Mouse (Mus musculus) left cerebral cortex, adult 18-20 months (tissue): ENCODE measurements at regions not wholly inside any gene's neighbourhood (a gene's known extent, or its start where the extent isn't known, plus 50 kb on each side); places are given as distances from the start of the nearest gene placed in this dataset.

ENCODE experiments used
- DNase-seq, 2 experiments: peaks; one replicate each; pipeline ENCODE4 v3.0.0; 2021 to 2022; ENCODE audit warnings: low spot score in 2 of 2, mixed read lengths in 1 of 2

- DNase-seq: no peak
Measured at GRCm38 (mm10) chr13:28465187-28465880, 208.0 kb downstream of the Gm11361 start.

DNA sequence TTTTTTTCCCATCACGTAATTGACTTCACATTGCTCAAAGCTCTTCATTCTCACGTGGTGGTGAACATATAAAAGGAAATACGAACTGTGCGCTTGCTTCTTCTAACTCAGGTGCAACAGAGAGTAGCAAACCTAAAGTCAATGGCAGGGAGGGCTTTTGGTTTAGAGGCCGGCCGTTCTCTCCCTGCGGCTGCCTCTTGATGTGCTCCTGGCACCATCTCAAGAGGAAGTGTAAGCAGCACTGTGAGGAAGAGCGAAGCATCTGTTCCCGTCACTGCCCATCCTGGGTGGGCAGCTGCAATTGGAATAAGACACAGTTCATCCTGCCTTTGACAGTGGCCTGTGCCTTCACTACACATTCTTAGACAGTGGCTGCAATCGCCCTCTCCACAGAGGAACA is 204.0 kb downstream of the Gm11361 start:
- DNase-seq: no peak

DNA sequence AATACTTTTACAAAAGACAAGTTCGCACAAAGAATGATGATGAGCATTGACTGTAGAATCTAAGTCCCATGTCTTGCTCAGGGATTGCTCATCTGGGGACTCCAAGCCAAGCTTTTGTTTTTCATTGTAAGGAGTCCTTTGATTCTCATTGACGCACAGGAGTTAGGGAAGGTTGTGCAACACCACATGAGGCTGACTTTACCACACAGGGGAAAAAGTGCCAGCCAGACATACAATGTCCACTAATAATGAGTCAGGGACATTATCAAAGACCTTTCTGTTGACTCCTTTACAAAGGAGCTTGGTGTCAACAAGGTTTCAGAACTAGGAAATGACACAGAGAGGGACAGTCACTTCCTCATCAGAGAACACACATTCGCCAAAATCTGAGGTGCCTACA is 200.1 kb downstream of the Gm11361 start:
- no peak for DNase-seq

GRCm38 (mm10) chr13:28455878-28456277 is 198.6 kb downstream of the Gm11361 start:
- no peak for DNase-seq

DNA sequence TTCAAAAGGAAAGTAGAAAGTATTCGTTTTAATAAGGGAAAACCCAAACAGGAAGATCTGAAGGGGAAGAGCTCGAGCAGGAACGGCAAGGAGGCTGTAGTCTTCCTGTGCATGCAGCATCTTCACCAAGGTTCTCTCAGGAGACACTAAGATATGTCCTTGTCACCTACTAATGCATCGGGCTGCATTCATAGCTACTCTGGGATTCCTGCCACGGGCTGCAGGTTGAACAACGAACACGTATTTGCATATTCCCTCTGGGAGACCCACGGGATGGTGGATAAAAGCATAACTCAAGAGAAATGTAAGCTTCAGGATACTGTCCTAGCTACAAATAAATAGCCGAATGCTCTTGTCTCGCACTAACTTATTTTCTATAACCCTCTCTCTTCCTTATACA is 197.7 kb downstream of the Gm11361 start:
- no peak for DNase-seq

- DNase-seq: no peak
Measured at GRCm38 (mm10) chr13:28450699-28451445, 193.5 kb downstream of the Gm11361 start.

GRCm38 (mm10) chr13:28449026-28449425 is 191.7 kb downstream of the Gm11361 start:
- no peak for DNase-seq

DNA sequence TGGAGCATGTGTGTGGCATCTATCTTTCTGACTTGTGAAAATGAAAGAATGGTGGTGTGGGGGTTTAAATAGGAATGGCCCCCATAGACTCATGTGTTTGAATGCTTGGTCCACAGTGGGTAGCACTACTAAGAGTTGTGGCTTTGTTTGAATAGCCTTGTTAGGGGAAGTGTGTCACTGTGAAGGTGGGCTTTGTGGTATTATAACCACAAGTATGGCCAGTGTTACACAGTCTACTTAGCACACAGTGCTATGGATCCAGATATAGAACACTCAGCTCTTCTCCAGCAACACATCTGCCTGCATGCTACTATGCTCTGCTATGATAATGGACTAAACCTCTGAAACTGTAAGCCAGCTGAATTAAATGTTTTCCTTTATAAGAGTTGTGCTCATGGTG is 184.9 kb downstream of the Gm11361 start:
- no peak for DNase-seq

GRCm38 (mm10) chr13:28433445-28433844 is 176.1 kb downstream of the Gm11361 start:
- DNase-seq: no peak

DNA sequence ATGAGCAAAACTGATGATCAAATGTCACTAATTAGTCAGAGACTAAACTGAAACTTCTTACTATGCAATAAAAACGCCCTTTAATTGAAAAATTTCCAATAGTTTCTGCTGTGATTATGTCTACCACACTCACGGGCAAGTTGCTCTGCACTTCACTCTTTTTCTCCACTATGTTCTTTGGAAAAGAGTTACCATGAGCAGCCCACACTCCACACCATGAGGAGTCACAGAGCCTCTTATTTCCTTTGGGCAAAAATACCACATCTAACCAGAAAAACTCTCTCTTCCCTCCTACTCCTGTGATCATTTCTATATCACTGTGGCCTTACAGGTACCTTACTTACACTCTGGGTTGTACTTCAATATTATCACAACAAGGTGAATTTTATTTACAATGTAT is 174.7 kb downstream of the Gm11361 start:
- DNase-seq: no peak

GRCm38 (mm10) chr13:28426085-28426484 is 168.8 kb downstream of the Gm11361 start:
- peak in 1 of 2 experiments; percentile 15 for DNase-seq

GRCm38 (mm10) chr13:28425116-28425515 is 167.8 kb downstream of the Gm11361 start:
- no peak for DNase-seq

GRCm38 (mm10) chr13:28424446-28425059 is 167.2 kb downstream of the Gm11361 start:
- no peak for DNase-seq

DNA sequence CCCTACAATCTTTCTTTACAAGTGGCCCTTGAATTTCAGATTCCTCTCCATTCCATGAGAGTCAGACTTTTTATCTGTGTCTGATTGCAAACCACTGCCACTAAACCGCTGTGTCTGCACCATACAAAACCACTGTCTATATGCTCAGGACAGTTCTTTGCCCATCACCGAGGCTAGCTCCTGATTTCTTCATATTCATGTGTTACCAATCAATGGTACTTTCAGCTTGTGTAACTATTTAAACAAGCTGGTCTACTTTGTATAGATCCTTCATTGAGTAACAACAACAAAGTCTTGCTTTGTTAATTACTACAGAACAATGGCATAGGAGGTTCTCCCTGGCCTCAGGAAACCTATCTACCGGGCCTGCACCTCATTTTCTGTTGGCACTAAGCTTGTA is 164.0 kb downstream of the Gm11361 start:
- DNase-seq: no peak

- no peak for DNase-seq
Measured at GRCm38 (mm10) chr13:28420636-28421035, 163.3 kb downstream of the Gm11361 start.

GRCm38 (mm10) chr13:28419950-28420381 is 162.6 kb downstream of the Gm11361 start:
- peak; percentile 81 to 88 for DNase-seq

GRCm38 (mm10) chr13:28418936-28419681 is 161.8 kb downstream of the Gm11361 start:
- peak; percentile 20 to 43 for DNase-seq

DNA sequence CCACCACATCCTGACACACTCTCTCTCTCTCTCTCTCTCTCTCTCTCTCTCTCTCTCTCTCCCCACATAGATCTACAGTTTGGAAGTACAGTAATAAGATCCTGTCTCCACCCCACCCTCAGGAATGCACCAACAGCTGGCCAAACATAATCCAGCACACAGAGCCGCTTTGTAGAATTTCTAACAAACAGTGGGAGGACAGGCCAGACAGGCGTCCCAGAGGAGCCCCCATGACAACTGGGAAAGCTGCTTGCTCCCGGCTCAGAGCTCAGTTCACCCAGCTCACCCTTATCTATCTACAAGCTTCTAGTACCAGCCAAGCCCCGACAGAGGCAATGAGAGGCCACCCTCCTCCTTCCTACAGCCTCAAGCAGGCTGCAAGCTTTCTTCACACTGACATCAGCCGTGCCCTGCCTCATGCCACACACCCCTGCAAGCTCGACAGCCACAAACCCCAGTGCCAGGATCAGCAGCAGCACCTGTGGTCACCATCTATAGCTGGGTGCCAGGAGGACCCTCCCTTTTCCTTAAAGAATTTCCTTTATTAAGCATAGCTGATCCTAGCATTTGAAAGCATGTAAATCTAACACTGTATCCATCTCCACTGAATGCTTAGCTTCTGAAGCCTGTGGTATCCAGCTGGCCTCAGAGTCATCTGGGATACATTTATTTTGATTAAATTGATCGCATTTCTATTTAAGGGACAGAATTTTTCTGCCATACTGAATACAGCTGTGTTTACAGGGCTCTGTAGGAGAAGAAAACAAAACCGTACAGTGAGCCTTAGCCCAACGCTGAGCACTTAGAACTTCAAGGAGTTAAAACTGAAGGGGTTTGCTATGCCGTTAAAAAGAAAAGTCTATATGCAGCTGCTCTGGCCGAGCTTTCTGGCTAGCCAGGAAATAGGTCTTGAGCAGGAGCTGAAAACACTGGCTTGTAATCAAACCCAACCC is 160.9 kb downstream of the Gm11361 start:
- DNase-seq: peak; percentile 35 to 47

DNA sequence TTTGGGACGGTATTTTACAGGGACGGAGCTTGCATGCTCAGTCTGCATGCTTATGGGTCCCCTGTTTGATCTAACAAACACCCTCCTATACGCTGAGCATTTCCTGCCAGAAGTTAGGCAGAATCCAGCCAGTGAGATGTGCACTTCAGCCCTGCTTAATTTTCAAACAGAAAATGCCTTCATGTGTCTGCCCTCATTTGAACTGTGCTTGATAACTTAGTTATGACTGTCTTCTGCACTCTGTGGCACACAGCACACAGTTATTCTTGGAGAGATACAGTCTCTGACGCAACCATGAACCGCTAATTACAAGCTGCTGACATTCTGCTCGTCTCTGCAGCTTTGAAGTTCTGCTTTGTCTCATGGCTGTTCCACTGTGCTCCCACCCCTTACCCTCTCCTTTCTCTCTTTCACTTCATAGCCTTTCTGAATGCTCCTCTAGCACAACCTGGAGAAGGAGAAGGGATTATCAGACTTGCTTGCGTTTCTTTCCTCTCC is 160.2 kb downstream of the Gm11361 start:
- DNase-seq: peak; percentile 11 to 28

DNA sequence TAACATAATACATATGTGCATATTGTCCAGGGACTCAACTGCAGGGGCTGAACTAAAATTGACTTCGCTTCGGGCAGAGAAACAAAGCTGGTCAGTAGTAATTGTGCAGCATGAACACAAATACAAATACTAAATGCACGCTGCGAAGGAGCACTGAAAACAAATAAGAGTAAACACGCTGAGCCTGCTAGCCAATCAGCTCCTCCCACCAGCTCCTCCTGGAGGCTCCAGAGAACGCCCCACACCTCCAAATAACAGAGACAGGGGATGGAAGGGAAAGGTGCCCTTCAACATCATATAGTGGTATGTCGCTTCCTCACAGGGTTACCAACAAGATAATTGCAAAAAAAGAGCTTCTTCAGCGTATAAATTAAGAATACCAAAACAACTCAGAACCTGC is 159.6 kb downstream of the Gm11361 start:
- peak; percentile 12 to 25 for DNase-seq
